Mouse (Mus musculus): ENCODE results near the gene Gm5142.

Gm5142 gene

GRCm38 (mm10) chr14:59178649-59179048, at the start of gene Gm5142:
Gm5142 (minus strand) TSS chr14:59178749.
- no peak for DNase-seq (ENCODE audit: low spot score in 2 of 2)

GRCm38 (mm10) chr14:59226240-59226639, 47.7 kb upstream of the Gm5142 start:
- DNase-seq (ENCODE audit: low spot score in 2 of 2), result no peak

GRCm38 (mm10) chr14:59219241-59219640, 40.7 kb upstream of the Gm5142 start:
- no peak for DNase-seq (ENCODE audit: low spot score in 2 of 2)

- no peak for DNase-seq (ENCODE audit: low spot score in 2 of 2)
Observed at GRCm38 (mm10) chr14:59209816-59210215, 31.3 kb upstream of the Gm5142 start.

GRCm38 (mm10) chr14:59209003-59209402, 30.5 kb upstream of the Gm5142 start:
- no peak for DNase-seq (ENCODE audit: low spot score in 2 of 2)

- DNase-seq (ENCODE audit: low spot score in 2 of 2), result no peak
Observed at GRCm38 (mm10) chr14:59205976-59206583, 27.5 kb upstream of the Gm5142 start.

GRCm38 (mm10) chr14:59205461-59205860, 26.9 kb upstream of the Gm5142 start:
- no peak for DNase-seq (ENCODE audit: low spot score in 2 of 2)

GRCm38 (mm10) chr14:59201604-59202215, 23.2 kb upstream of the Gm5142 start:
- DNase-seq (ENCODE audit: low spot score in 2 of 2), result no peak

GRCm38 (mm10) chr14:59200711-59201603, 22.4 kb upstream of the Gm5142 start, which contains the start of gene Rcbtb1:
Rcbtb1 (plus strand) TSS chr14:59201209.
- DNase-seq (ENCODE audit: low spot score in 2 of 2), result peak; percentile 79 to 91

GRCm38 (mm10) chr14:59186121-59186520, 7.6 kb upstream of the Gm5142 start:
- no peak for DNase-seq (ENCODE audit: low spot score in 2 of 2)

GRCm38 (mm10) chr14:59185514-59185913, 7.0 kb upstream of the Gm5142 start:
- no peak for DNase-seq (ENCODE audit: low spot score in 2 of 2)

- DNase-seq (ENCODE audit: low spot score in 2 of 2), result no peak
Observed at GRCm38 (mm10) chr14:59182732-59183131, 4.2 kb upstream of the Gm5142 start.

GRCm38 (mm10) chr14:59157016-59157698, 21.4 kb downstream of the Gm5142 start:
- DNase-seq (ENCODE audit: low spot score in 2 of 2), result no peak

GRCm38 (mm10) chr14:59155589-59155988, 23.0 kb downstream of the Gm5142 start:
- DNase-seq (ENCODE audit: low spot score in 2 of 2), result peak in 1 of 2 experiments; percentile 2

GRCm38 (mm10) chr14:59142793-59143192, 35.8 kb downstream of the Gm5142 start, which contains the start of gene 1700129C05Rik:
1700129C05Rik (minus strand) TSS chr14:59142893.
- DNase-seq (ENCODE audit: low spot score in 2 of 2), result no peak

GRCm38 (mm10) chr14:59114281-59114680, 64.3 kb downstream of the Gm5142 start:
- DNase-seq (ENCODE audit: low spot score in 2 of 2), result no peak
